Mouse (Mus musculus) CH12.LX (cell line): ENCODE measurements around the gene Cpt1a. TPM values are rescaled to one million over a fixed set of nuclear protein-coding genes. Genes with fewer than 3 reads are reported as not detected.

Source experiments
- DNase-seq: peaks from one replicate; pipeline ENCODE4 v3.0.0-alpha.2; 2013; ENCODE audit errors: extremely low read depth
- H3K27ac ChIP-seq: 2 replicates; pipeline ENCODE4 v1.5.1; 2012; ENCODE audit warnings: low read depth, mild to moderate bottlenecking, control low read depth, moderate library complexity; ENCODE audit not compliant: insufficient read depth
- H3K27me3 ChIP-seq: replicated peaks from 2 replicates; pipeline ENCODE3; 2012; ENCODE audit warnings: inconsistent platforms
- H3K36me3 ChIP-seq, 2 experiments: replicated peaks in 1 of 2; 2 replicates each; pipeline versions ENCODE3 to v1.6.1; 2012; ENCODE audit warnings: inconsistent platforms in 1 of 2, low read length in 1 of 2, mild to moderate bottlenecking in 1 of 2, mixed read lengths in 1 of 2, moderate library complexity in 1 of 2; ENCODE audit not compliant: control insufficient read depth in 1 of 2, insufficient read depth in 1 of 2
- H3K4me1 ChIP-seq, 2 experiments: 2 replicates each; pipeline ENCODE4 v1.6.1; 2012; ENCODE audit warnings: inconsistent platforms in 1 of 2, moderate library complexity in 1 of 2; ENCODE audit not compliant: insufficient read depth in 2 of 2, control insufficient read depth in 1 of 2
- H3K4me2 ChIP-seq: 2 replicates; pipeline ENCODE4 v1.6.1; 2012; ENCODE audit warnings: low read depth, mild to moderate bottlenecking, control low read depth; ENCODE audit not compliant: poor library complexity, insufficient read depth, severe bottlenecking
- H3K4me3 ChIP-seq, 3 experiments: fragments of 150-350 bp in 1 of 3; sonication (generic) in 1 of 3; replicated peaks in 1 of 3; 2 replicates each; pipeline versions ENCODE3 to v1.5.1; 2011 to 2012; ENCODE audit warnings: low read depth in 2 of 3, low read length in 2 of 3, mild to moderate bottlenecking in 2 of 3, moderate library complexity in 2 of 3, control low read depth in 1 of 3, improper control_type of control experiment in 1 of 3, inconsistent platforms in 1 of 3, mixed read lengths in 1 of 3; ENCODE audit not compliant: poor library complexity in 1 of 3
- H3K79me2 ChIP-seq: replicated peaks from 2 replicates; pipeline ENCODE4 v1.6.1; 2012; ENCODE audit warnings: mild to moderate bottlenecking, moderate library complexity; ENCODE audit not compliant: control insufficient read depth, poor library complexity, insufficient read depth, severe bottlenecking; ENCODE audit errors: extremely low read depth
- H3K9ac ChIP-seq: 2 replicates; pipeline ENCODE4 v1.6.1; 2012; ENCODE audit warnings: low read depth, mild to moderate bottlenecking, control low read depth, moderate library complexity; ENCODE audit not compliant: insufficient read depth
- H3K9me3 ChIP-seq: replicated peaks from 2 replicates; pipeline ENCODE3; 2012; ENCODE audit warnings: low read length, inconsistent platforms, mixed read lengths
- CHD1 ChIP-seq: IDR thresholded peaks from 2 replicates; pipeline ENCODE4 v1.6.1; 2012; ENCODE audit warnings: low read depth, low read length, improper control_type of control experiment, inconsistent platforms
- CHD2 ChIP-seq: IDR thresholded peaks from 2 replicates; pipeline ENCODE4 v1.6.1; 2011; ENCODE audit warnings: low read length, improper control_type of control experiment
- CTCF ChIP-seq, 2 experiments: IDR thresholded peaks in 1 of 2; conservative IDR thresholded peaks in 1 of 2; 2 replicates each; pipeline ENCODE4 v1.5.1; 2011 to 2012; ENCODE audit warnings: low read depth in 2 of 2, low read length in 2 of 2, improper control_type of control experiment in 1 of 2, inconsistent platforms in 1 of 2, mild to moderate bottlenecking in 1 of 2, moderate library complexity in 1 of 2
- ELF1 ChIP-seq: IDR thresholded peaks from 2 replicates; pipeline ENCODE4 v1.6.1; 2014; ENCODE audit warnings: low read depth, mild to moderate bottlenecking, inconsistent platforms, low read length, improper control_type of control experiment
- ETS1 ChIP-seq: conservative IDR thresholded peaks from 2 replicates; pipeline ENCODE4 v1.6.1; 2012; ENCODE audit warnings: low read depth, mild to moderate bottlenecking, inconsistent platforms, low read length, improper control_type of control experiment, moderate library complexity
- GABPA ChIP-seq: IDR thresholded peaks from 2 replicates; pipeline ENCODE4 v1.6.1; 2012; ENCODE audit warnings: low read depth, low read length, improper control_type of control experiment, inconsistent platforms; ENCODE audit not compliant: insufficient replicate concordance
- IRF4 ChIP-seq: IDR thresholded peaks from 2 replicates; pipeline ENCODE4 v1.6.1; 2014; ENCODE audit warnings: low read depth, mild to moderate bottlenecking, inconsistent platforms, low read length, improper control_type of control experiment
- JUND ChIP-seq: conservative IDR thresholded peaks from 2 replicates; pipeline ENCODE4 v1.6.1; 2011; ENCODE audit warnings: low read depth, low read length, improper control_type of control experiment
- MAX ChIP-seq: IDR thresholded peaks from 2 replicates; pipeline ENCODE4 v1.6.1; 2011; ENCODE audit warnings: low read length, improper control_type of control experiment
- NRF1 ChIP-seq: IDR thresholded peaks from 2 replicates; pipeline ENCODE4 v1.6.1; 2014; ENCODE audit warnings: low read depth, mild to moderate bottlenecking, inconsistent platforms, low read length, improper control_type of control experiment, moderate library complexity
- POLR2A ChIP-seq: IDR thresholded peaks from 2 replicates; pipeline ENCODE4 v1.6.1; 2011; ENCODE audit warnings: low read depth, mild to moderate bottlenecking, improper control_type of control experiment, low read length
- POLR2AphosphoS2 ChIP-seq: IDR thresholded peaks from 2 replicates; pipeline ENCODE4 v1.6.1; 2011; ENCODE audit warnings: low read depth, low read length, improper control_type of control experiment
- RAD21 ChIP-seq: IDR thresholded peaks from 2 replicates; pipeline ENCODE4 v1.6.1; 2011; ENCODE audit warnings: low read depth, mild to moderate bottlenecking, low read length, improper control_type of control experiment, moderate library complexity
- ZKSCAN1 ChIP-seq: IDR thresholded peaks from 2 replicates; pipeline ENCODE4 v1.6.1; 2012; ENCODE audit warnings: low read depth, inconsistent platforms, low read length, improper control_type of control experiment, borderline replicate concordance
- ZMIZ1 ChIP-seq: IDR thresholded peaks from 2 replicates; pipeline ENCODE4 v1.6.1; 2012; ENCODE audit warnings: low read depth, mild to moderate bottlenecking, inconsistent platforms, low read length, improper control_type of control experiment
- dilution Hi-C: fragments of 300-500 bp; cut with MboI; formaldehyde crosslinking; loops from 2 replicates; pipeline ENCODE4 v1.14.3; 2020; ENCODE audit warnings: low sequenced_read_pairs; ENCODE audit not compliant: extremely low pct_unique_long_range_greater_than_20kb, extremely low pct_ligation_motif_present
- in situ Hi-C: fragments of 300-500 bp; cut with MboI; formaldehyde crosslinking; loops from 3 replicates; pipeline ENCODE4 v1.14.3; 2019; ENCODE audit warnings: low sequenced_read_pairs, low pct_ligation_motif_present, low pct_unique_long_range_greater_than_20kb, mixed read lengths
- polyA plus RNA-seq: library from polyadenylated mRNA; unstranded; fragments of >175 nt; gene quantifications from 2 replicates; pipeline ENCODE4 v1.2.1, GENCODE M21; 2012; ENCODE audit warnings: low read depth; ENCODE audit not compliant: insufficient read length
- total RNA-seq, 2 experiments: library from RNA; depleted of rRNA; stranded (reverse); fragments of 300-350 nt in 1 of 2; fragments of >200 nt in 1 of 2; gene quantifications; 2 replicates each; pipeline ENCODE4 v1.2.3; 2012 to 2014

Gene Cpt1a
- total and polyA plus RNA-seq, 3 experiments, result 0.81 to 4.5 (median 2.6) TPM

GRCm38 (mm10) chr19:3392384-3392783, 70.2 kb downstream of the Cpt1a start:
- peaks cover 3% of the 10 kb centered on the region in 2 experiments; a peak in 2 of 4 replicates for H3K4me1 ChIP-seq
- H3K27ac ChIP-seq, result no peak overlapping the region
- H3K4me2 ChIP-seq, result no peak overlapping the region
- no peak overlapping the region for H3K9ac ChIP-seq
- peaks cover 6% of the 10 kb centered on the region for H3K9me3 ChIP-seq
- no peaks in the 10 kb centered on the region for H3K36me3 ChIP-seq
- H3K79me2 ChIP-seq, result no peaks in the 10 kb centered on the region
- no peak for TF ChIP-seq ETS1
- TF ChIP-seq CHD1, result no peak
- TF ChIP-seq POLR2A, result no peak
- no peak for TF ChIP-seq NRF1
- no peak for TF ChIP-seq POLR2AphosphoS2
- no peak for TF ChIP-seq ZKSCAN1
- TF ChIP-seq ELF1, result no peak
- no peak for TF ChIP-seq CHD2
- no peak for TF ChIP-seq MAX
- no peak for TF ChIP-seq RAD21
- no peak for TF ChIP-seq CTCF (conservative IDR thresholded peaks at IDR 0.05 in 1 of 2, IDR thresholded peaks at IDR 0.05 in 1 of 2; ENCODE audit: low read depth in 2 of 2, low read length in 2 of 2)
- TF ChIP-seq GABPA, result no peak
- TF ChIP-seq, all 38 proteins: peak for 0
- in situ Hi-C loops, result no loop called here
- Histone ChIP-seq H3K27me3 (peaks cover 3% of the 10 kb centered on the region), H3K4me3 (no peak overlapping the region)
- dilution Hi-C loops, result no loop called here
- no peak for DNase-seq

DNA sequence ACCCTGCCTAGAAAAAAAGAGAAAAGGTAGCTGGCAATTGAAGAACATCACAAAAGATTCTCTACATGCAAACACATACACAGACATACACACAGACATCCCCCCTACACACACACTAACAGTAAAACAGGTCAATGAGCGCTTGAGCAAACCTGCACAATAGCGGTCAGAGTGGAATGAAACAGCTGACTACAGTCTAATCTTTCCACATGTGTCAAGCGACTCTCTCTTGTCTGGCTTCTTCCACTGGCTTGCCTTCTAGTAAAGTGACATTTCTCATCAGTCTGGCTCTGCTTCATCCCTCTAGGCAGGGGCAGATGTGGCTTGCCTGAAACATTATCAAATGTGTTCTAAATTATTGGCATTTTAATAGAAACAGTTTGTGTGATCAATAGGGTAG, 72.1 kb downstream of the Cpt1a start:
- H3K4me1 ChIP-seq, result peaks cover 0 to 3% of the 10 kb centered on the region in 2 experiments; a peak in 2 of 4 replicates
- peaks cover 6% of the 10 kb centered on the region for H3K9me3 ChIP-seq
- in situ Hi-C loops, result no loop called here
- DNase-seq, result no peak
- no peaks in the 10 kb centered on the region for H3K79me2 ChIP-seq
- H3K36me3 ChIP-seq, result no peaks in the 10 kb centered on the region
- TF ChIP-seq NRF1 (no peak), IRF4 (no peak), JUND (no peak), ZMIZ1 (no peak), RAD21 (no peak), ELF1 (no peak)
- H3K27ac ChIP-seq, result no peak overlapping the region
- no peak overlapping the region for H3K4me2 ChIP-seq
- H3K4me3 ChIP-seq, result no peak overlapping the region
- peaks cover 3% of the 10 kb centered on the region for H3K27me3 ChIP-seq
- no peak overlapping the region for H3K9ac ChIP-seq
- dilution Hi-C loops, result no loop called here
